Mouse (Mus musculus) G1E (cell line): ENCODE data around the gene Iqcf3.
"Not testable (repeated sequence)": the region's sequence is repeated elsewhere in the genome, so short reads cannot be mapped to it uniquely, and the experiment has no call there.

Source experiments
- CTCF ChIP-seq: IDR thresholded peaks from 2 replicates; pipeline ENCODE4 v1.5.1; 2012; ENCODE audit warnings: low read depth, low read length, inconsistent platforms, mixed read lengths
- GATA1 ChIP-seq: IDR thresholded peaks from 2 replicates; pipeline ENCODE4 v1.6.1; 2012; ENCODE audit warnings: borderline replicate concordance, low read length, inconsistent platforms, mixed read lengths
- GATA2 ChIP-seq: IDR thresholded peaks from 2 replicates; pipeline ENCODE4 v1.6.1; 2012; ENCODE audit warnings: low read depth, low read length, inconsistent platforms, borderline replicate concordance
- POLR2AphosphoS5 ChIP-seq: IDR thresholded peaks from 2 replicates; pipeline ENCODE4 v1.6.1; 2012; ENCODE audit warnings: low read depth, low read length, inconsistent platforms; ENCODE audit not compliant: insufficient replicate concordance
- TAL1 ChIP-seq: conservative IDR thresholded peaks from 2 replicates; pipeline ENCODE4 v1.6.1; 2012; ENCODE audit warnings: low read depth, low read length, inconsistent platforms, mixed read lengths

DNA sequence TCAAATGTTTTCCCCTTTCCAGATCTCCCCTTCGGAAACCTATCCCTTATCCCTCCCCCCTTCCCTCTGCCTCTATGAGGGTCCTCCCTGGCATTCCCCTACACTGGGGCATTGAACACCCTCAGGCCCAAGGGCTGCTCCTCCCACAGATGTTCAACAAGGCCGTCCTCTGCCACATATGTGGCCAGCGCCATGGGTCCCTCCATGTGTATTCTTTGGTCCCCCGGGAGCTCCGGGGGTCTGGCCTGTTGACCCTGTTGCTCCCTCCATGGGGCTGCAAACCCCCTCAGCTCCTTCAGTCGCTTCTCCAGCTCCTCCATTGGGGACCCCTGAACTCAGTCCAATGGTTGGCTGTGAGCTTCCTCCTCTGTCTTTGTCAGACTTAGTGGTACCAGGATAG lies 73.8 kb downstream of the Iqcf3 start:
- not testable (repeated sequence) for TF ChIP-seq CTCF, GATA1, POLR2AphosphoS5, TAL1, GATA2
